Mouse (Mus musculus) ES-E14 (cell line): ENCODE measurements at regions not wholly inside any gene's neighbourhood (a gene's known extent, or its start where the extent isn't known, plus 50 kb on each side); places are given as distances from the start of the nearest gene placed in this dataset.

Experiments
- DNase-seq: peaks from one replicate; pipeline ENCODE4 v3.0.0-alpha.2; 2013; ENCODE audit warnings: low read depth, low spot score
- H3K27ac ChIP-seq: 2 replicates; pipeline ENCODE4 v1.5.1; 2012; ENCODE audit warnings: low read depth, mild to moderate bottlenecking, low read length, moderate library complexity, mixed read lengths; ENCODE audit not compliant: poor library complexity, insufficient read depth, severe bottlenecking
- H3K36me3 ChIP-seq: 2 replicates; pipeline ENCODE4 v1.6.1; 2012; ENCODE audit warnings: mild to moderate bottlenecking, low read length, moderate library complexity, mixed read lengths; ENCODE audit not compliant: control insufficient read depth, poor library complexity, insufficient read depth, severe bottlenecking
- H3K4me1 ChIP-seq, 2 experiments: fragments of 150-350 bp in 1 of 2; sonication (generic) in 1 of 2; 2 replicates each; pipeline ENCODE4 v1.6.1; 2012; ENCODE audit warnings: low read length in 2 of 2, mild to moderate bottlenecking in 1 of 2, mixed read lengths in 1 of 2; ENCODE audit not compliant: control insufficient read depth in 2 of 2, insufficient read depth in 2 of 2, poor library complexity in 1 of 2
- H3K4me3 ChIP-seq, 2 experiments: fragments of 150-350 bp in 1 of 2; sonication (generic) in 1 of 2; 2 replicates each; pipeline ENCODE4 v1.5.1; 2012; ENCODE audit warnings: low read length in 2 of 2, low read depth in 1 of 2, mild to moderate bottlenecking in 1 of 2, mixed read lengths in 1 of 2; ENCODE audit not compliant: insufficient read depth in 1 of 2, poor library complexity in 1 of 2, severe bottlenecking in 1 of 2
- H3K9ac ChIP-seq: 2 replicates; pipeline ENCODE4 v1.6.1; 2012; ENCODE audit warnings: low read depth, mild to moderate bottlenecking, low read length, mixed read lengths; ENCODE audit not compliant: poor library complexity, insufficient read depth, severe bottlenecking
- H3K9me3 ChIP-seq: fragments of 150-350 bp; sonication (generic); 2 replicates; pipeline ENCODE4 v1.6.1; 2012; ENCODE audit warnings: low read depth, mild to moderate bottlenecking, low read length; ENCODE audit not compliant: control insufficient read depth, insufficient read depth
- CHD2 ChIP-seq: IDR thresholded peaks from 2 replicates; pipeline ENCODE4 v1.6.1; 2014; ENCODE audit warnings: mild to moderate bottlenecking, low read depth, low read length, inconsistent platforms
- HCFC1 ChIP-seq: IDR thresholded peaks from 2 replicates; pipeline ENCODE4 v1.6.1; 2012; ENCODE audit warnings: low read length, inconsistent platforms, borderline replicate concordance; ENCODE audit not compliant: insufficient read depth
- MAFK ChIP-seq: IDR thresholded peaks from 2 replicates; pipeline ENCODE4 v1.6.1; 2014; ENCODE audit warnings: mild to moderate bottlenecking, low read depth, low read length, inconsistent platforms; ENCODE audit not compliant: insufficient read depth
- ZC3H11A ChIP-seq: IDR thresholded peaks from 2 replicates; pipeline ENCODE4 v1.6.1; 2012; ENCODE audit warnings: low read depth, mild to moderate bottlenecking, inconsistent platforms, low read length, borderline replicate concordance
- ZNF384 ChIP-seq: IDR thresholded peaks from 2 replicates; pipeline ENCODE4 v1.6.1; 2012; ENCODE audit warnings: low read depth, low read length, inconsistent platforms
- in situ Hi-C, 2 experiments: fragments of 600-800 bp; cut with MboI; formaldehyde crosslinking; loops; one replicate each; pipeline ENCODE4 v1.15.1; 2025; ENCODE audit warnings: low sequenced_read_pairs in 2 of 2, inconsistent platforms in 1 of 2; ENCODE audit not compliant: unreplicated experiment in 2 of 2

DNA sequence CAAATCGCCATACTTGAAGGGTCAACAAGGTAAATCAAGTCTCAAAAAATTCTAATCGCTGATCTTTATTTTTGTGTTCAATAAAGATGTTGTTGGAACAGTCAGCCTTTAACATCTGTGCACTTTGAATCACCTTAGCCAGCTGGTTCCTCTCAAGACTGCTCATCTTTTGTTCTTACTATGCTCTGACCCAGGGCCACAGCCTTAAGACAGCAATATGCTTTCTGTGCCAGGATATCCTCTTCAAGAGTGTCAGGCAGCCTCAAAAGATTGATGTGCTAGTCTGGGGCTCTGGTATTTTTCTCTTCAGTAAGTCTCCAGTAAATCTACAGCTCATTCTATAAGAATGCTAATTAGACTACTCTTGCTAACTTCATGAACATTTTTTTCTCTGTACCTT lies 199.9 kb downstream of the Dph6 start:
- DNase-seq, result no peak
- no peaks in the 10 kb centered on the region for H3K9me3 ChIP-seq
- H3K4me3 ChIP-seq, result no peak overlapping the region
- no peak for TF ChIP-seq CHD2
- TF ChIP-seq MAFK, result no peak
- no peak for TF ChIP-seq ZC3H11A
- TF ChIP-seq ZNF384, result no peak
- TF ChIP-seq HCFC1, result no peak
- no peaks in the 10 kb centered on the region for H3K36me3 ChIP-seq
- no peaks in the 10 kb centered on the region for H3K4me1 ChIP-seq
- H3K27ac ChIP-seq, result no peak overlapping the region
- in situ Hi-C loops, result no loop called here
- no peak overlapping the region for H3K9ac ChIP-seq

DNA sequence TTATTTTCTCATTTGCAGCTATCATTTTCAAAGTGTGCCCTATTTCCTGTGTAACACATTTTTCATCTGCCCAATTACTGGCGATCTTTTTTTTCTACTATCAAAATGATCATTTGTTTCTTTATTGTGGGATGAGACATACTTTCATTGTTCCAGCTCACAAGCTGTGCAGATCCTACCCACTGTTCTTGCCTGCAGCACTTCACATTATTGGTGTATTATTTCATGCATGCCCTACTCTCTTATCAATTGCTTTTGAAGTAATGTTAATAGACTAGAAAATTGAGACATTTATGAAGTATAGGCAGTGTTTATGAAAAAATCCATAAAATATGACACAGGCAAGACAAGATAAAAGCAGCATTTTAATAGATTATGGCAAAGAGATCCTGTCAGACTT lies 204.6 kb downstream of the Dph6 start:
- Histone ChIP-seq H3K4me1 (no peaks in the 10 kb centered on the region), H3K9ac (no peak overlapping the region), H3K27ac (no peak overlapping the region), H3K36me3 (no peaks in the 10 kb centered on the region), H3K9me3 (no peaks in the 10 kb centered on the region), H3K4me3 (no peak overlapping the region)
- in situ Hi-C loops, result no loop called here
- TF ChIP-seq ZC3H11A, result no peak
- no peak for TF ChIP-seq ZNF384
- TF ChIP-seq HCFC1, result no peak
- TF ChIP-seq CHD2, result no peak
- TF ChIP-seq MAFK, result no peak
- no peak for DNase-seq

DNA sequence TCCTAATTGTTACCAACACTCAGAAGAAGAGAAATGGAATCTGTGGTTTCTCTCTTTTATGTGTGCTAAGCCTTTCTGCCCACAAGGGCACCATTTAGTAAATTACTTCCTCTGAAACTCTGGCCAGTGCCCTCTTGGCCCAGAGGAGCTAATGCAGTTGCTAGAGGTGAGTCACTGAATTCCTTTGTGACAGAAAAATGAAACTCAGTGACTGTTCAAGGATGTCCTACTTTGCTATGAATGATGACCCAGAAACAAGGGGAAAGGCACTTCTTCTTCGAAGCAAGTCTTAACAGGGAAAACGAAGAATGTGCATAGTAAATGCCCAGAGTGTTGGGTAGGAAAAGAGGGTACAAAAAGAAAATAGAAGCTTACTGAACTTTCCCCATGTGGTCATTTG lies 211.0 kb downstream of the Dph6 start:
- no peak for DNase-seq

DNA sequence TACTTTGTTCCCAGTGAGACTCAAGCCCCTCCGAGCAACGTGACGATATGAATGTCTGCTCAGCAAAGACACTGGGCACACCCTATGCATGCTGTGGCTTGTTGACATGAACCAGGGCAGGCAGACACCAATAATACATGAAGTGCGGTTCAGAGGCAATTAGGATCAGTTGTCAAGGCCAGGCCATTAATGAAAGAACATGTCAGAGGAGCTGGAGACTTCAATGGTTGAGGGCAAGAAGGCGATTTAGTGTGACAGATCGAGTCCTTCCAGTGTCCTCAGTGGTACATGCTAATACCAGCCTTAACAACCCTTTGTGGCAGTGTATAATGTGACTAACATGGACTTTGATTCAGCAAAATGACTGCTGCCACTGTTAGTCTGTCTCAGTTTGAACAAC lies 213.8 kb downstream of the Dph6 start:
- no peak for DNase-seq

More for the DNA sequence above, 211.0 kb downstream of the Dph6 start:
- H3K9me3 ChIP-seq, result no peaks in the 10 kb centered on the region
- H3K27ac ChIP-seq, result no peak overlapping the region
- in situ Hi-C loops, result no loop called here
- no peak overlapping the region for H3K4me3 ChIP-seq
- no peaks in the 10 kb centered on the region for H3K4me1 ChIP-seq
- no peak overlapping the region for H3K9ac ChIP-seq
- no peaks in the 10 kb centered on the region for H3K36me3 ChIP-seq
- TF ChIP-seq CHD2 (no peak), ZNF384 (no peak), ZC3H11A (no peak), MAFK (no peak), HCFC1 (no peak)

DNA sequence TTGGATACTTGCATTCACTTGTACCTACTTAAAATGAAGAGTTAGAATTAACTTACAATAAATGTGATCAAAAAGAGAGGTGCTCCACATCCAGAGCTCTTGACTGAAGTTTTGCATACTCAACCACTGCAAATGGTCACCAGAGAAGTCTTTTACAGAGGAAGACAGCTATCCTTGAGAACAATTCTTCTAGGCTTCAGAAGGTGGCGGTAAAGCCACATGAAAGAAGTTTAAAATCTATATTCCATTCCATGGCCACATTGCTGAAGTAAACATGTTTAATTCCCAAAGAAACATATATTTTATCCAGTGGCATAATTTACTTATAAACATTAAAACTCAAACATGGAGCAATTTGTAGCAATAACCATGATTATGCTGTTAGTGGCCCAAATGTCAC lies 215.1 kb downstream of the Dph6 start:
- H3K9me3 ChIP-seq, result no peaks in the 10 kb centered on the region
- H3K9ac ChIP-seq, result no peak overlapping the region
- no peak for DNase-seq
- no peak for TF ChIP-seq ZNF384
- TF ChIP-seq ZC3H11A, result peak; percentile 26; the same call in 1 of the 2 replicates
- in situ Hi-C loops, result no loop called here
- no peak overlapping the region for H3K27ac ChIP-seq
- H3K4me1 ChIP-seq, result no peaks in the 10 kb centered on the region
- H3K4me3 ChIP-seq, result no peak overlapping the region
- H3K36me3 ChIP-seq, result no peaks in the 10 kb centered on the region

More for the DNA sequence above, 213.8 kb downstream of the Dph6 start:
- H3K9ac ChIP-seq, result no peak overlapping the region
- H3K4me1 ChIP-seq, result no peaks in the 10 kb centered on the region
- H3K36me3 ChIP-seq, result no peaks in the 10 kb centered on the region
- TF ChIP-seq HCFC1 (no peak), MAFK (no peak), CHD2 (no peak)
- H3K27ac ChIP-seq, result no peak overlapping the region
- no peaks in the 10 kb centered on the region for H3K9me3 ChIP-seq
- no peak overlapping the region for H3K4me3 ChIP-seq
- in situ Hi-C loops, result no loop called here
